Mouse (Mus musculus): ENCODE results near the gene Eif4a3. TPM values are rescaled to one million over a fixed set of nuclear protein-coding genes. Genes with fewer than 3 reads are reported as not detected.
"Not testable (repeated sequence)": the region's sequence is repeated elsewhere in the genome, so short reads cannot be mapped to it uniquely, and the experiment has no call there.

The Eif4a3 gene
- polyA plus RNA-seq, 1 experiment, result 94.2 TPM

- WGBS, result 91% methylated on average over 13 of the region's 13 CpGs
- DNase-seq, result no peak
- no peaks in the 10 kb centered on the region for H3K36me3 ChIP-seq (ENCODE audit: control insufficient read depth, insufficient read depth, low read length)
- H3K4me1 ChIP-seq (ENCODE audit: control insufficient read depth, insufficient read depth, low read length), result peaks cover 5% of the 10 kb centered on the region; the same call in 1 of the 2 replicates
- no peaks in the 10 kb centered on the region for H3K27me3 ChIP-seq (replicated peaks; ENCODE audit: control insufficient read depth, insufficient read depth, low read length)
- TF ChIP-seq POLR2A (IDR thresholded peaks at IDR 0.05; ENCODE audit: low read depth, low read length), result no peak
- H3K4me3 ChIP-seq (ENCODE audit: insufficient read depth, low read depth, low read length), result no peak overlapping the region
- no peak overlapping the region for H3K27ac ChIP-seq (ENCODE audit: insufficient read depth, low read depth, low read length)
Observed at GRCm38 (mm10) chr11:119264413-119264812, 35.5 kb downstream of the Eif4a3 start.

GRCm38 (mm10) chr11:119259977-119260376 is 39.9 kb downstream of the Eif4a3 start:
- no peaks in the 10 kb centered on the region for H3K4me1 ChIP-seq (ENCODE audit: control insufficient read depth, insufficient read depth, low read length)
- TF ChIP-seq CTCF (conservative IDR thresholded peaks at IDR 0.05; ENCODE audit: insufficient read depth, insufficient read length, low read depth, low read length) (no peak), POLR2A (IDR thresholded peaks at IDR 0.05; ENCODE audit: low read depth, low read length) (no peak)
- WGBS, result 89% methylated on average over 8 of the region's 8 CpGs
- H3K27ac ChIP-seq (ENCODE audit: insufficient read depth, low read depth, low read length), result no peak overlapping the region
- H3K4me3 ChIP-seq (ENCODE audit: insufficient read depth, low read depth, low read length), result no peak overlapping the region
- H3K27me3 ChIP-seq (replicated peaks; ENCODE audit: control insufficient read depth, insufficient read depth, low read length), result no peaks in the 10 kb centered on the region
- H3K36me3 ChIP-seq (ENCODE audit: control insufficient read depth, insufficient read depth, low read length), result no peaks in the 10 kb centered on the region
- no peak for DNase-seq

GRCm38 (mm10) chr11:119258572-119259322 is 41.1 kb downstream of the Eif4a3 start:
- Histone ChIP-seq H3K27ac (ENCODE audit: insufficient read depth, low read depth, low read length) (peak overlapping the region; percentile 58; the same call in 1 of the 2 replicates), H3K27me3 (replicated peaks; ENCODE audit: control insufficient read depth, insufficient read depth, low read length) (no peaks in the 10 kb centered on the region), H3K4me1 (ENCODE audit: control insufficient read depth, insufficient read depth, low read length) (no peaks in the 10 kb centered on the region), H3K4me3 (ENCODE audit: insufficient read depth, low read depth, low read length) (peak overlapping the region; percentile 42; the same call in 1 of the 2 replicates), H3K36me3 (ENCODE audit: control insufficient read depth, insufficient read depth, low read length) (no peaks in the 10 kb centered on the region)
- DNase-seq, result peak; percentile 83
- no peak for TF ChIP-seq POLR2A (IDR thresholded peaks at IDR 0.05; ENCODE audit: low read depth, low read length)
- no peak for TF ChIP-seq CTCF (conservative IDR thresholded peaks at IDR 0.05; ENCODE audit: insufficient read depth, insufficient read length, low read depth, low read length)
- WGBS, result 56% methylated on average over 23 of the region's 23 CpGs

DNA sequence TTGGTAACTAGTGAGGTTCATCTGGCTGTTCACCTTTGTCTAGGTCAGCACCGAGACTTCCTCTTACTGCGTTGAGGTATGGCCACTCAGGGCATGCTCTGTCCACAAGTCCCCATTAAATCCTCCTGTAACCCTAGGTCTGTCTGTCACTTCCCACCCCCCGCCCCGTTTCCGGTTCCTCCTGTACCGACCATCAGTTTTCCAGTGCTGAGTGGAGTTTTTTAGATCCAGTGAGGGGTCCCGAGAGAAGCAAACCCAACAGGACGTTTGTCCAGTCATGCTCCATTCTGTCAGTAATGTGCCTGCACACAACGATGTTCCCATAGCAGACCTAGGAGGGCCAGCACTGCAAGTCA is 41.7 kb downstream of the Eif4a3 start:
- no peak for TF ChIP-seq POLR2A (IDR thresholded peaks at IDR 0.05; ENCODE audit: low read depth, low read length)
- TF ChIP-seq CTCF (conservative IDR thresholded peaks at IDR 0.05; ENCODE audit: insufficient read depth, insufficient read length, low read depth, low read length), result no peak
- no peak for DNase-seq
- H3K4me3 ChIP-seq (ENCODE audit: insufficient read depth, low read depth, low read length), result no peak overlapping the region
- no peaks in the 10 kb centered on the region for H3K27me3 ChIP-seq (replicated peaks; ENCODE audit: control insufficient read depth, insufficient read depth, low read length)
- no peaks in the 10 kb centered on the region for H3K36me3 ChIP-seq (ENCODE audit: control insufficient read depth, insufficient read depth, low read length)
- 40% methylated on average over 9 of the region's 9 CpGs for WGBS
- H3K27ac ChIP-seq (ENCODE audit: insufficient read depth, low read depth, low read length), result no peak overlapping the region
- no peaks in the 10 kb centered on the region for H3K4me1 ChIP-seq (ENCODE audit: control insufficient read depth, insufficient read depth, low read length)

DNA sequence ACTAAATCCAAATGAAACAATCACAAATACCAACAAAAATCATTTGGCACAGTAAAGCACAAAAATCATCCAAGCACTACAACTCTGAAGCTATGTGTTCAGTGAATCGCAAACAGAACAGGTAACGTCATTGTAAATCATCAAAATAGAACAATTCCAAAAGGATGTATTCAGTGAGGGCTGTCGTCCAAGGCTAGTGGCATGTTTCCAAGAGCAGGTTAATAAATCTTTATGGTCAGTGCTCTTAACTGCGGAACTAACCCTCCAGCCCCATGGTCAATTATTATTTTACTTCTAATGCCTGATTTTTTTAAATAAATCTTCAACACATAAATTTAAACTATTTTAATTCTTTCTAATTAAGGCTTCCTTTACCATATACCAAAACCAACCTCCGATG is 43.3 kb downstream of the Eif4a3 start:
- not testable (repeated sequence) for H3K36me3 ChIP-seq (ENCODE audit: control insufficient read depth, insufficient read depth, low read length); H3K4me1 ChIP-seq (ENCODE audit: control insufficient read depth, insufficient read depth, low read length); H3K27me3 ChIP-seq (replicated peaks; ENCODE audit: control insufficient read depth, insufficient read depth, low read length); H3K27ac ChIP-seq (ENCODE audit: insufficient read depth, low read depth, low read length); H3K4me3 ChIP-seq (ENCODE audit: insufficient read depth, low read depth, low read length)
- DNase-seq, result peak; percentile 66
- 15% methylated on average over 5 of the region's 5 CpGs for WGBS

GRCm38 (mm10) chr11:119252854-119253541 is 46.9 kb downstream of the Eif4a3 start:
- Histone ChIP-seq H3K36me3 (ENCODE audit: control insufficient read depth, insufficient read depth, low read length) (no peaks in the 10 kb centered on the region), H3K27me3 (replicated peaks; ENCODE audit: control insufficient read depth, insufficient read depth, low read length) (no peaks in the 10 kb centered on the region), H3K4me3 (ENCODE audit: insufficient read depth, low read depth, low read length) (no peak overlapping the region), H3K4me1 (ENCODE audit: control insufficient read depth, insufficient read depth, low read length) (no peaks in the 10 kb centered on the region), H3K27ac (ENCODE audit: insufficient read depth, low read depth, low read length) (no peak overlapping the region)
- DNase-seq, result no peak
- TF ChIP-seq POLR2A (IDR thresholded peaks at IDR 0.05; ENCODE audit: low read depth, low read length) (no peak), CTCF (conservative IDR thresholded peaks at IDR 0.05; ENCODE audit: insufficient read depth, insufficient read length, low read depth, low read length) (no peak; the same call in 1 of the 2 replicates)
- WGBS, result 21% methylated on average over 22 of the region's 22 CpGs

DNA sequence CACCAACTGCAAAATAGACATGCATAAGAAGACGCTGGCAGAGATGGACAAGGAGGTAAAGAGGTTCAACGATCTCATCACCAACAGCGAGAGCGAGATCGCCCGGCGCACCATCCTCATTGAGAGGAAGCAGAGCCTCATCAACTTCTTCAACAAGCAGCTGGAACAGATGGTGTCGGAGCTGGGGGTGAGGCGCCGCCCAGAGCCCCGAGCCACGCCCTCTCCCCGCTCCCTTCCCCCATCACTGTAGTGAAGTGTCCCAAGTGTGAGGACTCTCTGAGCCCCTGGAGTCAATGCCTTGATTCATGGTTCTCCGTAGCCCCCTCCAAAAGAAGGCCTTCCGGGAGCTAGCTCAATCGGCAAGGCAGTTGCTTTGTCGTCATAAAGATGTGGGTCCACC is 48.9 kb downstream of the Eif4a3 start:
- TF ChIP-seq CTCF (conservative IDR thresholded peaks at IDR 0.05; ENCODE audit: insufficient read depth, insufficient read length, low read depth, low read length), result no peak
- TF ChIP-seq POLR2A (IDR thresholded peaks at IDR 0.05; ENCODE audit: low read depth, low read length), result no peak
- DNase-seq, result no peak
- no peaks in the 10 kb centered on the region for H3K4me1 ChIP-seq (ENCODE audit: control insufficient read depth, insufficient read depth, low read length)
- no peak overlapping the region for H3K4me3 ChIP-seq (ENCODE audit: insufficient read depth, low read depth, low read length)
- 45% methylated on average over 17 of the region's 17 CpGs for WGBS
- H3K27ac ChIP-seq (ENCODE audit: insufficient read depth, low read depth, low read length), result no peak overlapping the region
- H3K27me3 ChIP-seq (replicated peaks; ENCODE audit: control insufficient read depth, insufficient read depth, low read length), result no peaks in the 10 kb centered on the region
- no peaks in the 10 kb centered on the region for H3K36me3 ChIP-seq (ENCODE audit: control insufficient read depth, insufficient read depth, low read length)

All from kidney, adult 2 months (tissue).